Mouse (Mus musculus) forebrain, embryonic 14.5 days (tissue): ENCODE measurements around the gene Hist1h2bg. TPM values are rescaled to one million over a fixed set of nuclear protein-coding genes. Genes with fewer than 3 reads are reported as not detected.

Source experiments
- ATAC-seq: fragments of 200-750 bp; cut with Nextera tagmentation; 2 replicates; pipeline ENCODE4 v1.8.0; 2017; ENCODE audit warnings: mild to moderate bottlenecking, moderate library complexity
- DNase-seq: peaks from one replicate; pipeline ENCODE4 v3.0.0-alpha.2; 2015; ENCODE audit warnings: low spot score
- H3K27ac ChIP-seq: fragments of 300-500 bp; sonication (generic); 2 replicates; pipeline ENCODE4 v1.5.1; 2014; ENCODE audit warnings: low read depth, mild to moderate bottlenecking, control low read depth, low read length, moderate library complexity
- H3K27me3 ChIP-seq: fragments of 300-500 bp; sonication (generic); replicated peaks from 2 replicates; pipeline ENCODE4 v1.6.1; 2014; ENCODE audit warnings: low read length, control low read depth, mixed read lengths; ENCODE audit not compliant: control insufficient read depth, insufficient read depth
- H3K36me3 ChIP-seq: fragments of 300-500 bp; sonication (generic); 2 replicates; pipeline ENCODE4 v1.6.1; 2014; ENCODE audit warnings: low read length, control low read depth; ENCODE audit not compliant: control insufficient read depth, insufficient read depth
- H3K4me1 ChIP-seq: fragments of 300-500 bp; sonication (generic); 2 replicates; pipeline ENCODE4 v1.6.1; 2014; ENCODE audit warnings: antibody characterized with exemption, low read length, control low read depth; ENCODE audit not compliant: control insufficient read depth, insufficient read depth
- H3K4me2 ChIP-seq: fragments of 300-500 bp; sonication (generic); 2 replicates; pipeline ENCODE4 v1.6.1; 2014; ENCODE audit warnings: mild to moderate bottlenecking, control low read depth, low read length
- H3K4me3 ChIP-seq: fragments of 300-500 bp; sonication (generic); 2 replicates; pipeline ENCODE4 v1.5.1; 2014; ENCODE audit warnings: low read depth, low read length, control low read depth
- H3K9ac ChIP-seq: fragments of 300-500 bp; sonication (generic); 2 replicates; pipeline ENCODE4 v1.6.1; 2014; ENCODE audit warnings: mild to moderate bottlenecking, low read length, control low read depth, moderate library complexity
- H3K9me3 ChIP-seq: fragments of 300-500 bp; sonication (generic); replicated peaks from 2 replicates; pipeline ENCODE4 v1.6.1; 2016; ENCODE audit warnings: low read length, control low read depth, mixed read lengths; ENCODE audit not compliant: control insufficient read depth
- WGBS: fragments of 180-500 bp; shearing (Covaris S2); extraction: QIAGEN DNeasy Blood & Tissue Kit; methylation state at CpG from one replicate; pipeline ENCODE4 v1.1.7; 2014; 5-methylcytosine and 5-hydroxymethylcytosine counted together
- microRNA-seq: library from miRNA; unstranded; fragments of <30 nt; microRNA quantifications from one replicate; pipeline ENCODE4, GENCODE M21; 2016
- polyA plus RNA-seq: library from polyadenylated mRNA; unstranded; fragments of >200 nt; fragmentation: Nextera tagmentation; extraction: Ambion mirVana; gene quantifications from 2 replicates; pipeline ENCODE4 v1.2.1, GENCODE M21; 2014

Hist1h2bg gene
- polyA plus RNA-seq, 1 experiment from 2014 or later, result 4.3 TPM

- WGBS, result 44% methylated on average over 12 of the region's 12 CpGs
- H3K36me3 ChIP-seq, result no peaks in the 10 kb centered on the region
- H3K9me3 ChIP-seq, result no peaks in the 10 kb centered on the region
- H3K9ac ChIP-seq, result peak overlapping the region; percentile 48
- H3K27ac ChIP-seq, result peak overlapping the region; percentile 81
- ATAC-seq (no peak), DNase-seq (no peak)
- peaks cover 10% of the 10 kb centered on the region for H3K4me1 ChIP-seq
- peak overlapping the region; percentile 60 for H3K4me3 ChIP-seq
- peak overlapping the region; percentile 98 for H3K4me2 ChIP-seq
- no peaks in the 10 kb centered on the region for H3K27me3 ChIP-seq
These were observed 49.0 kb downstream of the Hist1h2bg start for GRCm38 (mm10) chr13:23620056-23620732.

- Histone ChIP-seq H3K36me3 (no peaks in the 10 kb centered on the region), H3K27me3 (no peaks in the 10 kb centered on the region), H3K9me3 (no peaks in the 10 kb centered on the region), H3K4me3 (peak within 1 kb of the TSS; percentile 60), H3K4me2 (peak within 1 kb of the TSS; percentile 98), H3K27ac (peak within 1 kb of the TSS; percentile 81), H3K4me1 (peaks cover 10% of the 10 kb centered on the region), H3K9ac (peak within 1 kb of the TSS; percentile 91)
- under 1% methylated on average over 27 of the region's 27 CpGs for WGBS
- ATAC-seq (peak; percentile 91), DNase-seq (peak; percentile 98)
These were observed 49.7 kb downstream of the Hist1h2bg start, which contains the start of gene Hist1h2be for GRCm38 (mm10) chr13:23620733-23621531. Gene Hist1h2be, minus strand, starts transcription at chr13:23621124.

Small RNAs within 50 kb of the gene (microRNA-seq; reads per million reads assigned to microRNA genes)
- gene Gm44297 (not detected), gene Gm44359 (not detected), gene Gm44394 (not detected)

Other genes with a start within 250 kb of the Hist1h2bg start
- 49.6 and 59.5 TPM in 2 replicates for gene Zfp322a, start 202.2 kb upstream of the Hist1h2bg start, polyA plus RNA-seq
- 12.9 and 13.8 TPM in 2 replicates for gene Abt1, start 147.5 kb upstream of the Hist1h2bg start, polyA plus RNA-seq
- gene Btn1a1, start 105.5 kb upstream of the Hist1h2bg start, polyA plus RNA-seq, result 0.22 TPM in 1 of 2 replicates, not detected in the other
- gene Btn2a2, start 82.5 kb upstream of the Hist1h2bg start, polyA plus RNA-seq, result 0.10 TPM in 1 of 2 replicates, not detected in the other
- gene Hist1h4h, start 40.3 kb upstream of the Hist1h2bg start, polyA plus RNA-seq, result 4.3 and 7.1 TPM in 2 replicates
- gene Hist1h2af, start 37.5 kb upstream of the Hist1h2bg start, polyA plus RNA-seq, result 1.9 and 4.4 TPM in 2 replicates
- gene Hist1h3g, start 36.0 kb upstream of the Hist1h2bg start, polyA plus RNA-seq, result 2.2 and 5.3 TPM in 2 replicates
- 0.30 and 0.32 TPM in 2 replicates for gene Hist1h2bh, start 28.0 kb upstream of the Hist1h2bg start, polyA plus RNA-seq
- gene Hist1h3f, start 27.3 kb upstream of the Hist1h2bg start, polyA plus RNA-seq, result 0.62 and 0.89 TPM in 2 replicates
- not detected in 2 replicates for gene Hist1h4f, start 19.7 kb upstream of the Hist1h2bg start, polyA plus RNA-seq
- 0.36 and 0.52 TPM in 2 replicates for gene Hist1h1d, start 18.1 kb upstream of the Hist1h2bg start, polyA plus RNA-seq
- gene Hist1h3e, start 9.0 kb upstream of the Hist1h2bg start, polyA plus RNA-seq, result 3.4 and 5.7 TPM in 2 replicates
- gene Hist1h2ae, start 176 bp upstream of the Hist1h2bg start, polyA plus RNA-seq, result 65.4 and 105 TPM in 2 replicates
- gene Hist1h2bf, start 2.8 kb downstream of the Hist1h2bg start, polyA plus RNA-seq, result 1.2 and 3.9 TPM in 2 replicates
- gene Hist1h2ad, start 3.0 kb downstream of the Hist1h2bg start, polyA plus RNA-seq, result 2.2 and 3.2 TPM in 2 replicates
- gene Hist1h3d, start 4.4 kb downstream of the Hist1h2bg start, polyA plus RNA-seq, result 5.8 and 5.9 TPM in 2 replicates
- gene Hist1h4d, start 10.2 kb downstream of the Hist1h2bg start, polyA plus RNA-seq, result 61.0 and 106 TPM in 2 replicates
- gene Hist1h2be, start 49.7 kb downstream of the Hist1h2bg start, polyA plus RNA-seq, result 1.2 and 1.8 TPM in 2 replicates
- gene Hist1h1e, start 51.2 kb downstream of the Hist1h2bg start, polyA plus RNA-seq, result 12.2 and 17.8 TPM in 2 replicates
- gene Hist1h2ac, start 112.6 kb downstream of the Hist1h2bg start, polyA plus RNA-seq, result 0.91 and 1.3 TPM in 2 replicates
- 32.2 and 39.5 TPM in 2 replicates for gene Hist1h2bc, start 112.8 kb downstream of the Hist1h2bg start, polyA plus RNA-seq
- gene Hist1h1t, start 124.4 kb downstream of the Hist1h2bg start, polyA plus RNA-seq, result not detected in 2 replicates
- 2.9 and 6.5 TPM in 2 replicates for gene Hist1h4c, start 127.1 kb downstream of the Hist1h2bg start, polyA plus RNA-seq
- gene Hfe, start 139.5 kb downstream of the Hist1h2bg start, polyA plus RNA-seq, result 3.5 and 4.7 TPM in 2 replicates
- 16.9 and 25.2 TPM in 2 replicates for gene Hist1h1c, start 167.4 kb downstream of the Hist1h2bg start, polyA plus RNA-seq
- gene Hist1h3c, start 174.2 kb downstream of the Hist1h2bg start, polyA plus RNA-seq, result 2.4 and 5.9 TPM in 2 replicates
- gene Hist1h2bb, start 175.3 kb downstream of the Hist1h2bg start, polyA plus RNA-seq, result 1.3 and 1.5 TPM in 2 replicates
- 27.8 and 49.2 TPM in 2 replicates for gene Hist1h2ab, start 179.7 kb downstream of the Hist1h2bg start, polyA plus RNA-seq
- 2.3 and 9.6 TPM in 2 replicates for gene Hist1h3b, start 180.9 kb downstream of the Hist1h2bg start, polyA plus RNA-seq
- 3.5 and 4.7 TPM in 2 replicates for gene Hist1h4b, start 185.6 kb downstream of the Hist1h2bg start, polyA plus RNA-seq
- 0.97 TPM in 1 of 2 replicates, not detected in the other for gene Hist1h4a, start 189.8 kb downstream of the Hist1h2bg start, polyA plus RNA-seq
- 2.0 and 4.7 TPM in 2 replicates for gene Hist1h3a, start 191.0 kb downstream of the Hist1h2bg start, polyA plus RNA-seq
- gene Hist1h1a, start 192.3 kb downstream of the Hist1h2bg start, polyA plus RNA-seq, result 2.3 and 2.4 TPM in 2 replicates
- not detected in 2 replicates for gene Trim38, start 198.5 kb downstream of the Hist1h2bg start, polyA plus RNA-seq
- not detected in 2 replicates for gene Slc17a2, start 235.6 kb downstream of the Hist1h2bg start, polyA plus RNA-seq